Mouse (Mus musculus) CH12.LX (cell line): ENCODE results near the gene Nr1h4. TPM values are rescaled to one million over a fixed set of nuclear protein-coding genes. Genes with fewer than 3 reads are reported as not detected.

Source experiments
- DNase-seq: peaks from one replicate; pipeline ENCODE4 v3.0.0-alpha.2; 2013; ENCODE audit errors: extremely low read depth
- H3K27ac ChIP-seq: 2 replicates; pipeline ENCODE4 v1.5.1; 2012; ENCODE audit warnings: low read depth, mild to moderate bottlenecking, control low read depth, moderate library complexity; ENCODE audit not compliant: insufficient read depth
- H3K27me3 ChIP-seq: replicated peaks from 2 replicates; pipeline ENCODE3; 2012; ENCODE audit warnings: inconsistent platforms
- H3K36me3 ChIP-seq, 2 experiments: replicated peaks in 1 of 2; 2 replicates each; pipeline versions ENCODE3 to v1.6.1; 2012; ENCODE audit warnings: inconsistent platforms in 1 of 2, low read length in 1 of 2, mild to moderate bottlenecking in 1 of 2, mixed read lengths in 1 of 2, moderate library complexity in 1 of 2; ENCODE audit not compliant: control insufficient read depth in 1 of 2, insufficient read depth in 1 of 2
- H3K4me1 ChIP-seq, 2 experiments: 2 replicates each; pipeline ENCODE4 v1.6.1; 2012; ENCODE audit warnings: inconsistent platforms in 1 of 2, moderate library complexity in 1 of 2; ENCODE audit not compliant: insufficient read depth in 2 of 2, control insufficient read depth in 1 of 2
- H3K4me2 ChIP-seq: 2 replicates; pipeline ENCODE4 v1.6.1; 2012; ENCODE audit warnings: low read depth, mild to moderate bottlenecking, control low read depth; ENCODE audit not compliant: poor library complexity, insufficient read depth, severe bottlenecking
- H3K4me3 ChIP-seq, 3 experiments: fragments of 150-350 bp in 1 of 3; sonication (generic) in 1 of 3; replicated peaks in 1 of 3; 2 replicates each; pipeline versions ENCODE3 to v1.5.1; 2011 to 2012; ENCODE audit warnings: low read depth in 2 of 3, low read length in 2 of 3, mild to moderate bottlenecking in 2 of 3, moderate library complexity in 2 of 3, control low read depth in 1 of 3, improper control_type of control experiment in 1 of 3, inconsistent platforms in 1 of 3, mixed read lengths in 1 of 3; ENCODE audit not compliant: poor library complexity in 1 of 3
- H3K79me2 ChIP-seq: replicated peaks from 2 replicates; pipeline ENCODE4 v1.6.1; 2012; ENCODE audit warnings: mild to moderate bottlenecking, moderate library complexity; ENCODE audit not compliant: control insufficient read depth, poor library complexity, insufficient read depth, severe bottlenecking; ENCODE audit errors: extremely low read depth
- H3K9ac ChIP-seq: 2 replicates; pipeline ENCODE4 v1.6.1; 2012; ENCODE audit warnings: low read depth, mild to moderate bottlenecking, control low read depth, moderate library complexity; ENCODE audit not compliant: insufficient read depth
- H3K9me3 ChIP-seq: replicated peaks from 2 replicates; pipeline ENCODE3; 2012; ENCODE audit warnings: low read length, inconsistent platforms, mixed read lengths
- BHLHE40 ChIP-seq: IDR thresholded peaks from 2 replicates; pipeline ENCODE4 v1.6.1; 2011; ENCODE audit warnings: mild to moderate bottlenecking, low read depth, low read length, improper control_type of control experiment
- CHD1 ChIP-seq: IDR thresholded peaks from 2 replicates; pipeline ENCODE4 v1.6.1; 2012; ENCODE audit warnings: low read depth, low read length, improper control_type of control experiment, inconsistent platforms
- CTCF ChIP-seq, 2 experiments: IDR thresholded peaks in 1 of 2; conservative IDR thresholded peaks in 1 of 2; 2 replicates each; pipeline ENCODE4 v1.5.1; 2011 to 2012; ENCODE audit warnings: low read depth in 2 of 2, low read length in 2 of 2, improper control_type of control experiment in 1 of 2, inconsistent platforms in 1 of 2, mild to moderate bottlenecking in 1 of 2, moderate library complexity in 1 of 2
- E2F4 ChIP-seq: IDR thresholded peaks from 2 replicates; pipeline ENCODE4 v1.6.1; 2011; ENCODE audit warnings: low read depth, low read length, improper control_type of control experiment; ENCODE audit not compliant: insufficient replicate concordance
- ETS1 ChIP-seq: conservative IDR thresholded peaks from 2 replicates; pipeline ENCODE4 v1.6.1; 2012; ENCODE audit warnings: low read depth, mild to moderate bottlenecking, inconsistent platforms, low read length, improper control_type of control experiment, moderate library complexity
- HCFC1 ChIP-seq: IDR thresholded peaks from 2 replicates; pipeline ENCODE4 v1.6.1; 2012; ENCODE audit warnings: low read depth, mild to moderate bottlenecking, inconsistent platforms, low read length, improper control_type of control experiment
- JUN ChIP-seq: IDR thresholded peaks from 2 replicates; pipeline ENCODE4 v1.6.1; 2011; ENCODE audit warnings: low read depth, mild to moderate bottlenecking, low read length, improper control_type of control experiment, moderate library complexity; ENCODE audit not compliant: insufficient read depth
- JUND ChIP-seq: conservative IDR thresholded peaks from 2 replicates; pipeline ENCODE4 v1.6.1; 2011; ENCODE audit warnings: low read depth, low read length, improper control_type of control experiment
- MAFK ChIP-seq: IDR thresholded peaks from 2 replicates; pipeline ENCODE4 v1.6.1; 2011; ENCODE audit warnings: low read length, improper control_type of control experiment; ENCODE audit not compliant: insufficient replicate concordance
- MAZ ChIP-seq: IDR thresholded peaks from 2 replicates; pipeline ENCODE4 v1.6.1; 2012; ENCODE audit warnings: low read depth, mild to moderate bottlenecking, inconsistent platforms, low read length, improper control_type of control experiment, moderate library complexity
- MEF2A ChIP-seq: IDR thresholded peaks from 2 replicates; pipeline ENCODE4 v1.6.1; 2014; ENCODE audit warnings: low read depth, mild to moderate bottlenecking, inconsistent platforms, low read length, improper control_type of control experiment, borderline replicate concordance
- MXI1 ChIP-seq: IDR thresholded peaks from 2 replicates; pipeline ENCODE4 v1.6.1; 2011; ENCODE audit warnings: mild to moderate bottlenecking, low read depth, low read length, improper control_type of control experiment
- NELFE ChIP-seq: IDR thresholded peaks from 2 replicates; pipeline ENCODE4 v1.6.1; 2011; ENCODE audit warnings: low read depth, low read length, improper control_type of control experiment
- NRF1 ChIP-seq: IDR thresholded peaks from 2 replicates; pipeline ENCODE4 v1.6.1; 2014; ENCODE audit warnings: low read depth, mild to moderate bottlenecking, inconsistent platforms, low read length, improper control_type of control experiment, moderate library complexity
- POLR2A ChIP-seq: IDR thresholded peaks from 2 replicates; pipeline ENCODE4 v1.6.1; 2011; ENCODE audit warnings: low read depth, mild to moderate bottlenecking, improper control_type of control experiment, low read length
- TCF12 ChIP-seq: IDR thresholded peaks from 2 replicates; pipeline ENCODE4 v1.6.1; 2014; ENCODE audit warnings: low read depth, mild to moderate bottlenecking, inconsistent platforms, low read length, improper control_type of control experiment
- USF1 ChIP-seq: IDR thresholded peaks from 2 replicates; pipeline ENCODE4 v1.6.1; 2014; ENCODE audit warnings: low read depth, mild to moderate bottlenecking, inconsistent platforms, low read length, improper control_type of control experiment
- USF2 ChIP-seq: conservative IDR thresholded peaks from 2 replicates; pipeline ENCODE4 v1.6.1; 2011; ENCODE audit warnings: low read depth, low read length, improper control_type of control experiment
- ZKSCAN1 ChIP-seq: IDR thresholded peaks from 2 replicates; pipeline ENCODE4 v1.6.1; 2012; ENCODE audit warnings: low read depth, inconsistent platforms, low read length, improper control_type of control experiment, borderline replicate concordance
- dilution Hi-C: fragments of 300-500 bp; cut with MboI; formaldehyde crosslinking; loops from 2 replicates; pipeline ENCODE4 v1.14.3; 2020; ENCODE audit warnings: low sequenced_read_pairs; ENCODE audit not compliant: extremely low pct_unique_long_range_greater_than_20kb, extremely low pct_ligation_motif_present
- in situ Hi-C: fragments of 300-500 bp; cut with MboI; formaldehyde crosslinking; loops from 3 replicates; pipeline ENCODE4 v1.14.3; 2019; ENCODE audit warnings: low sequenced_read_pairs, low pct_ligation_motif_present, low pct_unique_long_range_greater_than_20kb, mixed read lengths
- polyA plus RNA-seq: library from polyadenylated mRNA; unstranded; fragments of >175 nt; gene quantifications from 2 replicates; pipeline ENCODE4 v1.2.1, GENCODE M21; 2012; ENCODE audit warnings: low read depth; ENCODE audit not compliant: insufficient read length
- total RNA-seq, 2 experiments: library from RNA; depleted of rRNA; stranded (reverse); fragments of 300-350 nt in 1 of 2; fragments of >200 nt in 1 of 2; gene quantifications; 2 replicates each; pipeline ENCODE4 v1.2.3; 2012 to 2014

Nr1h4 gene
- total and polyA plus RNA-seq, 3 experiments = not detected

DNA sequence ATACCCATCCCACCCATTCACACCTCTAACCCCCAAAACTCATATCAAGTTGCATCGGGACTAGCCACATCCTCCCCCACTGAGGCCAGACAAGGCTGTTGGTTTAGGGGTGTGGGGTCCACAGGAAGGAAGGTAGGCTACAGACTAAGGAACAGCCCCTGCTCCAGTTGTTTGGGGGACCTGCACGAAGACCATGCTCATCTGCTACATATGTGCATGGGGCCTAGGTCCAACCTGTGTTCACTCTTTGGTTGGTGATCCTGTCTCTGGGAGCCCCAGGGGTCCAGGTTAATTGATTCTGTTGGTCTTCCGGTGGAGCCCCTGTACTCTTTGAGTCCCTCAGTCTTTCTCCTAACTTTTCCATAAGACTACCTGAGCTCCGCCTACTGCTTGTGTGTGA, 13.0 kb downstream of the Nr1h4 start:
- Histone ChIP-seq H3K36me3 (no peaks in the 10 kb centered on the region), H3K9ac (no peak overlapping the region), H3K27me3 (no peaks in the 10 kb centered on the region), H3K79me2 (no peaks in the 10 kb centered on the region), H3K4me3 (no peak overlapping the region), H3K27ac (no peak overlapping the region), H3K4me2 (no peak overlapping the region), H3K4me1 (no peaks in the 10 kb centered on the region), H3K9me3 (no peaks in the 10 kb centered on the region)
- in situ Hi-C loops = no loop called here
- dilution Hi-C loops = no loop called here
- DNase-seq = no peak
- TF ChIP-seq MXI1 (no peak), ZKSCAN1 (no peak), USF2 (no peak), E2F4 (no peak), MEF2A (no peak), JUN (no peak)

- Histone ChIP-seq H3K9ac (no peak overlapping the region), H3K4me3 (no peak overlapping the region), H3K4me1 (no peaks in the 10 kb centered on the region), H3K27me3 (no peaks in the 10 kb centered on the region), H3K79me2 (no peaks in the 10 kb centered on the region), H3K36me3 (no peaks in the 10 kb centered on the region), H3K27ac (no peak overlapping the region), H3K4me2 (no peak overlapping the region), H3K9me3 (no peaks in the 10 kb centered on the region)
- TF ChIP-seq JUN (no peak), NELFE (no peak), MAZ (no peak), TCF12 (no peak), MAFK (no peak), E2F4 (no peak), POLR2A (no peak), USF1 (no peak), NRF1 (no peak), CTCF (conservative IDR thresholded peaks at IDR 0.05 in 1 of 2, IDR thresholded peaks at IDR 0.05 in 1 of 2; ENCODE audit: low read depth in 2 of 2, low read length in 2 of 2) (no peak), CHD1 (no peak), BHLHE40 (no peak), ETS1 (no peak), JUND (no peak), HCFC1 (no peak)
- dilution Hi-C loops (no loop called here), in situ Hi-C loops (no loop called here)
- DNase-seq = no peak
These were observed 14.2 kb downstream of the Nr1h4 start for GRCm38 (mm10) chr10:89519226-89519625.
